Mouse (Mus musculus) urinary bladder, postnatal 4 days (tissue): Measurements from ENCODE around the gene Tmem100.

Experiments
- DNase-seq, 2 experiments: peaks; one replicate each; pipeline ENCODE4 v3.0.0; 2021 to 2022; ENCODE audit warnings: low spot score in 2 of 2

The Tmem100 gene

DNA sequence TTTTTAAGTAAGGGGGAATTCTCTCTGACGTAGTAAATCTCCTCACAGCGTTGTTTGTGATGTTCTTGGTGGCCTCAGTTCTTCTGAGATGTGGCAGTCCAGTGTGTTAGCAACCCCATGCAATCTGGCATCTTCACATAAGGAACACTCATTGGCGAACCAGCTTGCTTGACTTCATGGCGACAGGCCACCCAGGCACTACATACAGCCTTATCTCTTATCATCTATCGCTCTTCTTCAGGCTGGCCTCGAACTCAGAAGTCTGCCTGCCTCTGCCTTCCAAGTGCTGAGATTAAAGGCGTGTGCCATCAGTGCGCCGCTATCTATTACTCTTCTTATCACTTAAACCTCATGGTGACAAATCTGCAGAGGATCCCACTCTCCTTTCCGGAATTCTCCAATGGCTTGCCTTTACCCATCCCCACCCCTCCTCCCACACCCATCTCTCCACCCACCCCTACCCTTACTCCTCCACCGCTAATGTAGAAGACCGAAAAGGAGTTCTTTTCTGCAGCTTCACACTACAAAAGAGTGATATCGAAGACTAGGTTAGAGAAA lies at the start of gene Tmem100:
Gene Tmem100 (plus strand): TSS at position 508 of the 558 bp plus-strand sequence.
- no peak for DNase-seq

DNA sequence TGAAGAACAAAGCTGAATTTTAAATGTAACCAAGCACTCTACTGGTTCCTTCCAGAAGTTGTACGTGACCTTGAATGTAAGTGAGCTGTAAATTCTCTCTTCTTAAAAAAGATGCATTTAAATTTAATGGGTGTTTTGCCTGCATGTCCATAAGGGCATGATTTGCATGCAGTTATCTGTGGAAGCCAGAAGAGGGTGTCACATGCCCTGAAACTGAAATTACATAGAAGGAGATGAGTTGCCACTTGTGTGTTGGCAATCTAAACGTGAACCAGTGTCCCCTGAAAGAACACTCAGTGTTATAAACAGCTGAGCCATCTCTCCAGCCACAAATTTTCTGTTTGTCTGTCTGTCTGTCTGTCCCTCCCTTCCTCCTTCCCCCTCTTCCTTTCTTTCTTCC lies 47.2 kb upstream of the Tmem100 start:
- no peak for DNase-seq

DNA sequence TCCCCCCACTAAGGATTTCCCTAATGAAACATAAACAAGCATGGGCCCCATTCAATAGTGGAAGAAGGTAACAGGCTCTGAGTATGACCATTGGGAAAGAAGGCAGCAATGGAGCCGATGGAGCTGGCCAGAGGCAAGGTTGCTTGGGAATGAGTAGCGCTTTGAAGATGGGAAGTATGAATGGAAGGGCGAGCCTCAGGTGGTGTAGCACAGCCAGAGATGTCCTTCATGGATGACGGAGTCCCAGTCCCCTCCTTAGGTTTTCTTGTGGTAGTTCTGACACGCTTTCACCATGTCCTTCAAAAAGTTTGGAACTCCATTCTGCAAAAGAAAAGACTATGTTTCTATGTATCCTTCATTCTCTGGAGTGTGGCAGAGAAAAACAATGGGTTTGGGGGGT lies 45.7 kb upstream of the Tmem100 start:
- DNase-seq = no peak

DNA sequence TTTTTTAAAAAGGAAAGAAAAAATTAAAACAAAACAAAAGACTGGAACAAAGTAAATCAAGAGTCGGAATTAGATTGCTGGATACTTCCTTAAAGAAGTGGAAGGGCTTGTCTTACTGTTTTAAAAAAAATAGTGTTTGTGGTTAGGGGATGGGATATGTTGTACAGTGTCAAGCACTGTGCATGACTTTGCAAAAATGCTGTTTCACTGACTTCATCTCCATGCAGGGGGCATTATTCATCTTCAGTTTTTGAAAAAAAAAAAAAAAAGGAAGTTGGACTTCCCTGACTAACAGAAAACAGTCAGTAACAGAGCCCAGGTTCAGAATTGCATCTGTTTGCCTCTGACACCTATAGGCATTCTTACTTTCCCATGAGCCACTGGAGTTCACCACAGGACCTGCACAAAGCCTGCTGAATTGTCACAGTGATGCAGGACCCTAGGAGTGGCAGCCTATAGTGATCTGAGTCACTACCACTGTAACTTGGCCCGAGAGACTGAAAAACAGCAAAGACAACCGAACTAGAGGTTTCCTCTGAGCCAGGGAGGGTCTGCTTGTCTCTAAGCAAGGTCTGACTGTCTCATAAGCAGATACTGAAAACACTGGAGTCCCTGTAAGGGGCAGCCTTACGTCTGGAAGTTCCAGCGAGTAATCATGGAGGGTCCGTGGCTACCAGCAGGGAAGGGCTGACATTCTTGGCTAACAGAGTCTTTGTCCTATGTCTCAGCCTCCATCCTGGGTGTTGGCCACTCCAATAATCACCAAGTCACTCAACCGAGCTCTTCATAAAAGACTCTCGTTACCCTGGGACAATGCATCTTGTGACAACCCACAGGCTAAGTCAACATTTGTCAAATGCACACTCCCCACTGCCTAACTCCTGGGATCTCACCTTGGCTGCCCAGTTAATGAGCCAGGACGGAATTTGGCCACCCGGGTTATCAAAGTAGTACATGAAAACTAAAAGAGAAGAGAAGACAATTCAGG lies 44.7 kb upstream of the Tmem100 start:
- DNase-seq = no peak

DNA sequence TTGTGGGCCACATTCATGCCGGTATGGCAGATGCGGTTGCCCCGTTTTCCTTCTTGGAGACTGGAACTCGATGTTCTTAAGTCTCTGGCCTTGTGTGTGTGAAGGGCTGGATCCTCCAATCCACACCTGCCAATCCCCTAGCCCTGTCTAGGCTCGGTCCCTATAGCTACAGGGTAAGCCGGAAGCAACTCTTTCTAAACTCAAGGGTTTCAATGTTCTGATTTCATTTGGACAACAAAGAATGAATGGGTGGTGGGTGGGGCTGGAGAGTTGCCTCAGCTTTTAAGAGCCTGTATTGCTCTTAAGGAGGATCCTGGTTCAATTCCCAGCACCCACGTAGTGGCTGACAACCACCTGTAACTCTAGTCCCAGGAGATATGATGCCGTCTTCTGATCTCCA lies 43.6 kb upstream of the Tmem100 start:
- no peak for DNase-seq

DNA sequence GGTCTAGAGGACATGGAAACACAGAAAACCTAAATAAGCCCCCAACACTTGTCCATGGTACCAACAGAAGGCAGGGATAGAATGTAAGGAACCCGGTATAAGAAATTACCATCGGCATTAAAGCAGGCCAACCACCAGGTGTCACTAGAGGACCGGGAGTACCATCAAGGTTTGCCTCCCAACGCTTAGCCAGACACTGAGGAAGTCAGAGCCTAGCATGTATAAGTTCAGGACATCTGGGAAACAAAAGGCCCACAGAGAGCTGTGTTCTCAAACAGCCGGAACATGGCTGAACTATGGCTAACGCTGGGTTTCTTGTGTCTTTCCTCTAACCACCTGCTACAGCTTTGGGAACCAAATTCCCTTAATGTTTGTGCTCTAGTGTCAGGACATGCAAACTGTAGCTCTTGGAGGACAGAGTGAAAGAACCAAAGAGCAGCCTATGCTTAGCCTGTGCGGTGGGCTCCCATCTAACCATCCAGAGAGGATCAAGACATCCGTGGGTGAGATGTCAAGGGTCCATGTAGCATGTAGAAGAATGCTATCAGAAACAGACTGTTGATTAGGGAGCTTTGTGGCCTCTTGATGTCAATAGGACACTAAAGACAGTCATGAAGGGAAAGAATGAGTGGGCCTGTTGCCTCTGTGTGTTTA lies 41.1 kb upstream of the Tmem100 start:
- DNase-seq = peak; percentile 49 to 74

DNA sequence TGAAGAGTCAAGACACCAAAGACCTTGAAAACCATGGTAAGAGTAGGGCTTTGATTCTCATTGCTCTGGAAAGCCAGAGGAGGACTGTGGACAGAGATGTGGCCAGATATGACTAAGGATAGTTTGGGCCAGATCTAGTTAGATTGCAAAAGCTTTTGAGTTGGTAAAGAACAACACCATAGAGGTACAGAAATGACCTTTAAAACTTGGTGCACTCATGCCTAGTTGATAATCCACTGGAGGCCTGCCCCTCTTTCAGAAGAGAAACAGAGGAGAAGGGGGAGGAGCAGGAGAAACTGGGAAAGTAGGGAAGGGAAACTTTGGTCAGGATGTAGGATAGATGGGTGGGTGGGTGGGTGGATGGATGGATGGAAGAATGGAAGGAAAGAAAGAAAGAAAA lies 38.5 kb upstream of the Tmem100 start:
- DNase-seq = no peak

DNA sequence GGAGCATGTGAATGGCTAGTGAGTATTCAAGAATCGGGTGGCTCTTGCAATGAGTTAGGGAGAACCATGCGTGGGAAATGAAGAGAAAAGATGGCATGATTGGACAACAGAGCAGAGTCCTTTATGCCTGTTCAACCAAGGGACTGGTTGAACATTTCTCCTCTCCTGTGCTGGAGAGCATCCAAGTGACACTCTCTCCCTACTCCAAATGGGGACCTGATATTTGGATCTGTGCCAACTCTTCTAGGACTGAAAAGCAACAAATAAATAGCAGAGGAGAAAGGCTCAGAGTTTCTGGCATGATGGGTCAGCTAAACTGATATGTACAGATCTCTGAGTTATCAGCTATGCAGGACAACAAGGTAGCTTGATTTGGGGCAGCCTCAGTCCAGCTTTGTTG lies 35.4 kb upstream of the Tmem100 start:
- no peak for DNase-seq

DNA sequence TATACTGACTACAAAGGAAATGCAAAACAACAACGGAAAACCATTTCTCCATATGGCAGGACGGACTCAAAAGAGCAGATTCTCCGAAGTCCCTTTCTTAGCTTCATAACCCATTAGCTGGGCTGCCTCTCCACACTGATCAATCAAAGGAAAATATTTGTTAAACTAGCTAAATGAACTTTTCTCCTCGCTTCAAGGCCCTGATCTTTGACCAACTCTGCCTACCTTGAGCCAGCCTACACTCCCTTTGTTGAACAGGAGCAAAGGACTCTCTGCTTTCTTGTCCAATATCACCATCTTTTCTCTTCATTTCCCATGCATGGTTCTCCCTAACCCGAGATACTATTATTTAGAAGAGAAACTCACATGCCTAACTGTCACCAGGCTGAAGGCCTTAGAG lies 34.6 kb upstream of the Tmem100 start:
- DNase-seq = no peak

DNA sequence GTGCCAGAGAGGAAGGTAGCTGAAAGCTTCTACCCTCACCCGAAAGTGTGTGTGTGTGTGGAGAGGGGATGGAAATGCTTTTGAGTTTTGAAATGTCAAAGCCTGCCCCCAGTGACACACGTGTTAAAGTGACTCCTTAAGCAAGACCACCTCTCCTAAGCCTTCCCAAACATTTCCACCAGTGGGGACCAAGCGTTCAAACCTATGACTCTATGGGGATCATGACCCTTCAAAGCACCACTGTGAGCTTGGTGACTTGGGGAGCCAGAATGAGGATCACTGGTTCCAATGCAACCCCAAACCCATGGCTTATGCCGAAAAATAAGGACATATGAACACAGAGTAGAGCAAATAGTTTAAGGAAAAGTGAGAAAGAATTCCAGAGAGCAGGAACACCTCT lies 33.7 kb upstream of the Tmem100 start:
- no peak for DNase-seq

DNA sequence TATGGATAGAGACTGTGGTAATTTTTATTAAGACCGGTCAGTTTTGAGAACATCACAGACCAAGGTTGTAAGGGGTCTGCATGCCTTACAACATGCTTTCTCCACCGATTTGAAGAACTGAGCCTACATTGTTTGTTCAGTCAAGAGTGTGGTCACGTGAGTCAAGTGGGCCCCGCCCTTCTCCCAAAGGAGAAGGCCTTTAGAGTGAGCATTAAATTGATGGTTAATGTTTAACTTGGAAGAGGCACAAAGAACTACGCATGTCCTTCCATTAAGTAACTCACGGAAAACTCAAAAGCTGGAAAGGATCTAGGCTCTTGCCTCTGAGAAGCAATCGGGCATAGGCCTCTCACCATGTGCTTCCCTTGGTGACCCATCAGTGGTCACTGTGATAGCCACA lies 33.3 kb upstream of the Tmem100 start:
- DNase-seq = no peak

DNA sequence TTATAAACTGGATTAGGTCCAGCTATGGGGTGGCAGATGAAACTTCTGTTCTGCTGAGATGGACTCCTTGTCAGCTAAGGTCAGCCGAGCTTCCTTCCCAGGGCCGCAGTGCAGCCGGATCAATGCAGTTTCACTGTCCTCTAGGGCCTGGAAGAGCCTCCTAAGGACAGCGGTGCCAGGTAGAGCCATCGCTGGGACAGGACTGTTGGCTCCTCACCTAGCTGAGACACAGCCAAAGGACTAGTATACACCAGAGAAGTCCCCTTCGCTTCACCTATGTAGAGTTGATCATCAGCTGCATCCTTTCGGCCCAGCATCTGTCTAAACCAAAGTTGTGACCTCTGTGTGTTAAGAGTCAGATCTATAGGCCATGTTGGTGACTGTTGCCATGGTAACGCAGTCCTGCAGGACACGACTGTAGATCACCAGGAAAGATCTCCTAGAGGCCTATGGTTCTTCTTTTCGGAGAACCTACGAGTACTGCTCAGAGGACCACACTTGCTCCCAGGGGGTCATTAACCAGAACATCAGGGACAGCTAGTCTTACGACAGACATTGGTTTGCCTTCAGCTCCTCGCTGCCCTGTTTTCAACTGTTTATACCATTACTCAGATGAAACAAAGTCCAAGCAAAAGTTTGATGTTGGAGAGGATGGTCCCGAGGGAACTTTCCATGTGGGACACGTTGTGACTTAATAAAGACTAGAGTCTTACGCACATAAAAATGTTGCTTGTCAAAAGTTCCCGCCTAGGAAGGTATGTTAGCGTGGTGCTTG lies 31.0 kb upstream of the Tmem100 start:
- no peak for DNase-seq

DNA sequence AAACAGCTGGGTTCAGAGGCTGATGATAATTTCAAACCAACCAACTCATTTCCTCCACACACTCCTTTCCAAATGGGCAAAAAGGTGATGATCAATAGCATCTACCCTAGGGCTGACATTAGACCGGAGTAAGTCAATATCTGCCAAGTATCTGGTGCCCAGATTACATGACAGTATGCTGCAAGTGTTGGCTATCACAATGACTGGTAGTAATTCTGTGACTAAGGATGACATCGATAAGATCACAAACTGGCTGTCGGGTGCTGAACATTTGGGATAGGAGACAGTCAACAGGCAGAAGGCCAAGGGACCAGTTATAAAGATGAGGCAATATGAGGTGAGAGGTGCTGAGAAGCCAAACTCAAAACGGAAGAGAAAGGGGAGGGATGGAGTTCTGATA lies 29.5 kb upstream of the Tmem100 start:
- DNase-seq = no peak

DNA sequence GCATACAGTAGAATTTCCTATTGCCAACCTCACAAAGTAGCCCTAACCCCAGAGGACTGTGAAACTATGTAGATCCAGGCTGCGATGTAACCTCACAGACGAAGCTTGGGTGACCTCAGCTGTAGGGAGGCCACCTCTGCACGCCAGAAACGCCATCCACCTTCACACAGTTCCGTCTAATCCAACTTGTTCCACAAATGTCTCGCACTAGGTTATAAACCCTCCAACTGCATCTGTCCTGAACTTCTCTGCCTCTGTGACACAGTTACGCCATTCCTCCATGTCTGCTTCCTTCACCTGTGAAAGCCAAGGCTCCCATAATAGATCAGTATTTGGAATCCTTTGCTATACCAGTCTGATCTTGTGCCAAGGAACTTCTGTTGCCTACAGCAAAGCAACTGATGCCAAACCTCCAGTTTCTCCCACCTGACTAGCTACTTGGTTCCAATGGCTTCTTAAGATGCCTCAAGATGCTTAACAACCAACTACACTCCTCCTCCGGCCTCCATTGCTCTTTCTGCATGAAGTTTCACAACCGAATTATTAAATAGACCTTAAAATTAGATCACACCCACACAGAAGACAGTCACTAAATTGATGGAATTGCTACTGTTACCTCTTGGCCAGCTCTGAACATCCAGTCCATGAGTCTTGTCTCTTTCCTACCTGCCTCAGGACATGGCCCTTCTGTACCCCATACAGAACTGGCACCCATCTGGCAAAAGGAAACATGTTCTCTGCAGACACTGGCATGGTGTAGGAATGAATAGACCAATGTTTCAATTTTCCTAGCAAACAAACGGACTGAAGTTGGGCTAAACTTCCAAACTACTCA lies 28.5 kb upstream of the Tmem100 start:
- no peak for DNase-seq

DNA sequence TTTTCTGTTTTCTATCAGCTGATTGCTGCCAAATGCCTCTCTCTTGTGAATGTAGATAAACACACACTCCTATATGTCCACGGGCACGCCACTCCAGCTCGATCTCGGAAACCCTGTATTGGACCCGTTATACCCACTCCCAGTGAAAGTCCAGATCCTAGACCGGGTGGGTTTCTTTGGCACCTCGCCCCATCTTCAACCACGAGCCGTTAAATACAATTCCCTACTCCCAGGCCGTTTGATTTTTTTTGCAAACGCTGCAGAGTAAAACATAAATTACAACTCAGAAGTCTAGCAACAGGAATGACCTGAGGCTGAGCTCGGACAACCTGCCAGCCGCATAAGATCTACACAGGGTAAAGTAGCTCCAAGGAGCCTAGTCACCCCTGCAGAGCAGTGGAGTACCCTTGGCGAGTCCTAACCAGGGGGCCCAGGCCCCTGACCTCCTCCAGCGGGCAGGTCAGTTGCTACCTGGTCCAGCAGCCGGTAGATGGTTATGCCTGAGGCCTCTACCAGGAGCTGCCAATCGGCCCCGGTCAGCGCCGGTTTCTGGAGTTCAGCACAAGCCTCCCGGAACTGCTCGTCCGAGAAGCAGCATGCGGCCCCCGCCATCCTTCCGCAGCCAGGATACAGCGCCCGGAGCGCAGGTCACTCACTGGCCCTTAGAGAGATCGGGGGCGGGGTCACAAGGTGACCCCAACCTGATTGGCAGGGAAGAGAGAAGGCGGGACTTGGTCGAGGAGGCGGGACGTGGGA lies 27.7 kb upstream of the Tmem100 start, which contains the start of gene Pctp:
Gene Pctp (minus strand): TSS at position 664 of the 756 bp plus-strand sequence.
- DNase-seq = peak; percentile 74 to 80

DNA sequence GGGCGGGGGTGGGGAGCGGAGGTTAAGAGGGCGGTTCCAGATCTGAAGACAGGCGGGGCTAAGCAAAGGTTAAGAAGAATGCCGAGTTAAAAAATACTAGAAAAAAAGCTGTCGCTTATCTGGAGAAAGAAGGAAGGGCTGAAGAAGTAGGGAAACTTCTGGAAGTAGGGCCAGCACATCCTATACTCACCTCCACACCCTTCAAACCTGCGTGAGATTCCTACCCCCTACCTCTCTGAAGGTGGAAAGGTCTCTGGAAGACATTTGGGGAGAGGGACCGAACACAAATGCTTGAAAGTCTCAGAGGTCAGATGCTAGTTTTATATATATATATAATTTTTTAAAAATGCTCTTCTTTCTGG lies 27.2 kb upstream of the Tmem100 start:
- no peak for DNase-seq

DNA sequence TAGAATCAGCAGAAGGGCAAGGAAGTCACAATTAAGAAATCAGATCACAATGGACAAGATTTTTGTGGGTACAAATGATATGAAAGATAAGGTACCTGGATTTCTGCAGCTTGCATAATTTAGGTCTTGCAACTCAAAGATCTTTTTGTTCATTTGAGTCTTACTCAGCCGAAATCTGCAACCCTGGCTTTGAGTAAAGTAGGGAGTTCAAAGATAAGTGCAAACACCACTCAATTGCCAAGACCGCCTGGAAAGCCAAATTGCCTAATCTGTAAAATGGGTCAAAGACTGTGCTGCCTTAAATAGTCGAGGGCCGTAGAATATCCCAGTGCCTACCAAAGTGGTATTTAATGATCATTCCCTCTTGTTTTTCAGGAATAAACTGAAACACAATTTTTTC lies 26.8 kb upstream of the Tmem100 start:
- no peak for DNase-seq

DNA sequence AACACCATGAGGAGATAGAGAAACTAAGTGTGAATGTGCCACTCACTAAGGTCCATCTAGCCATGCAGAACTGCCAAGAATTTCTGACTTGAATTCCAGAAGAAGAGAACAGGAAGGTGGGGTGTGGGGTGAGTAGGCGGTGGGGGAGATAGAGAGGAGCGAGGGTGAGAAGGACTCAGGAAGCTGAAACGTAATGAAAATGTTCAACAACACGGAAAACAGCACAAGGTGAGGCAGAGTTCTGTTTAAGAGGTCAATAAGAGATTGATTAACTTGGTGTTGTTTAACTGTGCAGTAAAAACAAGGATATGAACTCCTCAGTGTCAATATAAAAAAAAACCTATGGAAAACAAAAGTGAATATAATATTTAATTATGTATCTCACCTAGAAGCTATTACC lies 24.0 kb upstream of the Tmem100 start:
- no peak for DNase-seq

DNA sequence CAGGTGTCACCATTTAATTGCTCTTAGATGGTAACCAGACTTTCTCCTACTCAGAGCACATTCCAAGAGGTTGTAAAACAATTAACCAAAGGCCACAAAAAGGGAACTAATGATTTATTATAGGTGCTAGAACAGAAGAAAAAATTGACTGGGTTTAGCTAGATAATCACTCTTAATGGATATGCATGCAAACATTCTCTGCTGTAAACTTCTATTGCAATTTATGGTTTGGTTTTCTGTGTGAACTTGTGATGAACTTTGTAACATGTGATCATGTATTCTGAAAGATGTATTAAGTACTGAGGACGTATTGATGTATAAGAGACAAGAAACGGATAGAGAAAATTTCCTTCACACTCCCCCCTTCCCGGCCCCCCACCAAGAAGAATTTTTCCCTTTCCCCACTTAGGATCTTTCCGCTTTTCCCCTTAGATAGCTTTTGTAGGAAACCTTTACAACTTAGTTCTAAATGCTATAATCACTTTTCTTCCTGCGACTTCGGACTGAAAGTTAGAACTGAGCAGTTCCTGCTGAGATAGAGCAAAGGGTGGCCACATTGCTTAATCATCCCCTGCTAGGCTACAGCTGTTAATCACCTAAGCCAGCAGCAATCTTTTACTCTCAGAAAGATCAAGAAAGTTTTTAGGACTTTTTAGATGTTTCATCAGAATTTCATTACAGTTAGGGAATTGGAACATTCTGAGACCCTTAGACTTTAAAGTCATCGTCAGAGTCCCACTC lies 22.2 kb upstream of the Tmem100 start:
- DNase-seq = no peak

DNA sequence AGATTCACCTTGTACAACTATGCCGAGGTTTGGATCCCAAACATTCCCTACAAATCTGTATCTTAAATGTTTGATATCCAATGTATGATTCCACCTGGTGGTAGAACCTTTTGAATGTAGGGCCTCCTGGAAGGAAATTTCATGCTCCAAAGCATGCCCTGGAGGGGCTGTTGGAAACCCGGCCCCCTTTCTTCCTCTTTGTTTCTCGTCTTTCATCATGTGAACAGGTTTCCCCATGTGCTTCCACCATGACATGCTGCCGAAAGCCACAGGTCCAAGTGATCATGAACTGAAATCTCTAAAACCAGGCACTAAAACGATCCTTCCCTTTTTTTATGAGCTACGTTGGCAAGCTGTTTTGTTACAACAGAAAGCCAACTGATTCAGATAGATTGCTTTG lies 16.5 kb upstream of the Tmem100 start:
- no peak for DNase-seq
